In genomic region chr12:88868288-88868687, GRCm38 (mm10) we compare ENCODE assay signal across 26 mouse cellular contexts.
A peak's percentile ranks its signal among the peaks of the same experiment; 100 is the strongest.
DNase-seq lines count a peak whose midpoint lies in the region; ATAC-seq and TF ChIP-seq lines count a peak whose summit lies in the region.
"Had no signal": no experiment of that assay in that cellular context is flagged by ENCODE, and none has a peak within 500 bp of the region (broad histone marks: within the 10 kb centered on the region; RNA-seq: fewer than 3 reads in every experiment).

No protein-coding gene starts in this region.

- no peak overlapping the region for H3K4me3 ChIP-seq in hindbrain, embryonic 14.5 days (replicated peaks; ENCODE audit: low read length)
- H3K4me3 ChIP-seq in hindbrain, embryonic 11.5 days (ENCODE audit: low read depth, low read length) = no peak overlapping the region
- H3K4me3 ChIP-seq in forebrain, embryonic 14.5 days (ENCODE audit: low read depth, low read length) = no peak overlapping the region
- H3K4me3 ChIP-seq in midbrain, embryonic 13.5 days (replicated peaks) = no peak overlapping the region
- no peak overlapping the region for H3K4me3 ChIP-seq in lung, adult 2 months (replicated peaks; ENCODE audit: extremely low read depth, low read depth, low read length)
- H3K4me3 ChIP-seq: heart, adult 2 months; heart, embryonic 13.5 days; kidney, embryonic 15.5 days; limb, embryonic 13.5 days; liver, embryonic 13.5 days; megakaryocyte, embryonic 14.5 days; neural tube, embryonic 12.5 days had no signal

- DNase-seq in hindbrain, embryonic 14.5 days (ENCODE audit: low spot score) = no peak
- no peak for DNase-seq in hindbrain, embryonic 11.5 days (ENCODE audit: low spot score)
- DNase-seq in forebrain, embryonic 14.5 days (ENCODE audit: low spot score) = peak; percentile 71
- DNase-seq in heart, adult 18-20 months = no peak
- DNase-seq in lung, adult 2 months = no peak
- DNase-seq: adrenal gland, adult 2 months; B cell, adult 2 months; cerebellum, adult 2 months; cerebellum, postnatal 25 days; embryo, embryonic 11 days; gastrocnemius, postnatal 25 days; heart, adult 2 months; layer of hippocampus, adult 9-11 months; liver, embryonic 13.5 days; lung, embryonic 14.5 days; thymus, postnatal 25 days had no signal

- H3K4me1 ChIP-seq in hindbrain, embryonic 14.5 days (replicated peaks; ENCODE audit: control insufficient read depth, insufficient read depth, low read length) = peaks cover 20% of the 10 kb centered on the region; the same call in 1 of the 2 replicates
- no peaks in the 10 kb centered on the region for H3K4me1 ChIP-seq in hindbrain, embryonic 11.5 days (replicated peaks; ENCODE audit: control insufficient read depth, insufficient read depth, low read length)
- H3K4me1 ChIP-seq in forebrain, embryonic 14.5 days (ENCODE audit: control insufficient read depth, insufficient read depth, low read length) = no peaks in the 10 kb centered on the region
- peaks cover 44% of the 10 kb centered on the region for H3K4me1 ChIP-seq in midbrain, embryonic 13.5 days (replicated peaks)
- no peaks in the 10 kb centered on the region for H3K4me1 ChIP-seq in lung, adult 2 months (ENCODE audit: control insufficient read depth, insufficient read depth, low read length)
- H3K4me1 ChIP-seq: heart, embryonic 13.5 days; kidney, embryonic 15.5 days; limb, embryonic 13.5 days; liver, embryonic 13.5 days; megakaryocyte, embryonic 14.5 days had no signal

- H3K27me3 ChIP-seq in hindbrain, embryonic 14.5 days (ENCODE audit: control insufficient read depth, insufficient read depth, low read length) = no peaks in the 10 kb centered on the region
- no peaks in the 10 kb centered on the region for H3K27me3 ChIP-seq in hindbrain, embryonic 11.5 days (ENCODE audit: control insufficient read depth, insufficient read depth, low read length)
- H3K27me3 ChIP-seq in forebrain, embryonic 14.5 days (replicated peaks; ENCODE audit: control insufficient read depth, insufficient read depth, low read length) = no peaks in the 10 kb centered on the region
- no peaks in the 10 kb centered on the region for H3K27me3 ChIP-seq in midbrain, embryonic 13.5 days
- H3K27me3 ChIP-seq: CH12.LX; heart, embryonic 13.5 days; kidney, embryonic 15.5 days; limb, embryonic 13.5 days; liver, embryonic 13.5 days; megakaryocyte, embryonic 14.5 days; neural tube, embryonic 12.5 days had no signal

- no peak overlapping the region for H3K9ac ChIP-seq in hindbrain, embryonic 14.5 days
- H3K9ac ChIP-seq in hindbrain, embryonic 11.5 days (ENCODE audit: low read depth, low read length) = no peak overlapping the region
- H3K9ac ChIP-seq in forebrain, embryonic 14.5 days (ENCODE audit: low read length) = no peak overlapping the region
- no peak overlapping the region for H3K9ac ChIP-seq in midbrain, embryonic 13.5 days (replicated peaks)
- H3K9ac ChIP-seq: heart, embryonic 13.5 days; kidney, embryonic 15.5 days; limb, embryonic 13.5 days; liver, embryonic 13.5 days; lung, embryonic 14.5 days; neural tube, embryonic 12.5 days had no signal

- no peaks in the 10 kb centered on the region for H3K9me3 ChIP-seq in hindbrain, embryonic 14.5 days (ENCODE audit: control insufficient read depth, low read length)
- no peaks in the 10 kb centered on the region for H3K9me3 ChIP-seq in hindbrain, embryonic 11.5 days (ENCODE audit: control insufficient read depth, low read length)
- no peaks in the 10 kb centered on the region for H3K9me3 ChIP-seq in forebrain, embryonic 14.5 days (replicated peaks; ENCODE audit: control insufficient read depth, low read length)
- no peaks in the 10 kb centered on the region for H3K9me3 ChIP-seq in midbrain, embryonic 13.5 days
- H3K9me3 ChIP-seq: G1E; heart, embryonic 13.5 days; kidney, embryonic 15.5 days; limb, embryonic 13.5 days; liver, embryonic 13.5 days; neural tube, embryonic 12.5 days had no signal

- H3K27ac ChIP-seq in hindbrain, embryonic 14.5 days = 0 out of 2 replicates have a peak overlapping the region, but pooled peaks have one; percentile 8
- no peak overlapping the region for H3K27ac ChIP-seq in hindbrain, embryonic 11.5 days (ENCODE audit: low read depth, low read length)
- H3K27ac ChIP-seq in forebrain, embryonic 14.5 days (ENCODE audit: low read depth, low read length) = peak overlapping the region; percentile 58
- peak overlapping the region; percentile 45 for H3K27ac ChIP-seq in midbrain, embryonic 13.5 days
- H3K27ac ChIP-seq: heart, adult 2 months; heart, embryonic 13.5 days; kidney, embryonic 15.5 days; limb, embryonic 13.5 days; liver, embryonic 13.5 days; neural tube, embryonic 12.5 days had no signal

- H3K4me2 ChIP-seq in hindbrain, embryonic 14.5 days (replicated peaks) = no peak overlapping the region
- no peak overlapping the region for H3K4me2 ChIP-seq in hindbrain, embryonic 11.5 days (replicated peaks; ENCODE audit: low read depth, low read length)
- H3K4me2 ChIP-seq in forebrain, embryonic 14.5 days (ENCODE audit: low read length) = no peak overlapping the region
- no peak overlapping the region for H3K4me2 ChIP-seq in midbrain, embryonic 13.5 days (replicated peaks)
- H3K4me2 ChIP-seq: heart, embryonic 13.5 days; kidney, embryonic 15.5 days; limb, embryonic 13.5 days; liver, embryonic 13.5 days; lung, embryonic 14.5 days; neural tube, embryonic 12.5 days had no signal

- TF ChIP-seq POLR2A in lung, adult 2 months (IDR thresholded peaks at IDR 0.05; ENCODE audit: borderline replicate concordance, extremely low read depth, low read depth, low read length) = no peak

- TF ChIP-seq CTCF in lung, adult 2 months (IDR thresholded peaks at IDR 0.05; ENCODE audit: insufficient read depth, low read length) = no peak

- no peak for ATAC-seq in hindbrain, embryonic 14.5 days (ENCODE audit: low FRiP score)
- ATAC-seq in hindbrain, embryonic 11.5 days (ENCODE audit: low FRiP score) = no peak
- peak; percentile 66 for ATAC-seq in forebrain, embryonic 14.5 days
- peak; percentile 59 for ATAC-seq in midbrain, embryonic 13.5 days
- ATAC-seq in megakaryocyte, adult 5-6 weeks (ENCODE audit: poor library complexity, severe bottlenecking) = no peak
- ATAC-seq: intestine, postnatal 0 days had no signal

- no peaks in the 10 kb centered on the region for H3K36me3 ChIP-seq in hindbrain, embryonic 14.5 days (replicated peaks; ENCODE audit: control insufficient read depth, insufficient read depth)
- no peaks in the 10 kb centered on the region for H3K36me3 ChIP-seq in hindbrain, embryonic 11.5 days (ENCODE audit: control insufficient read depth, insufficient read depth, low read length)
- H3K36me3 ChIP-seq in forebrain, embryonic 14.5 days (ENCODE audit: control insufficient read depth, insufficient read depth, low read length) = no peaks in the 10 kb centered on the region
- no peaks in the 10 kb centered on the region for H3K36me3 ChIP-seq in midbrain, embryonic 13.5 days
- H3K36me3 ChIP-seq: G1E; heart, embryonic 13.5 days; kidney, embryonic 15.5 days; limb, embryonic 13.5 days; liver, embryonic 13.5 days; neural tube, embryonic 12.5 days had no signal

Comparison
In these comparisons a context has a peak if more than half of its experiments do, and no peak if none do; other contexts are left out.
1. ATAC-seq: peak in forebrain, embryonic 14.5 days (single experiment) and midbrain, embryonic 13.5 days (single experiment); none in hindbrain, embryonic 14.5 days (single experiment), hindbrain, embryonic 11.5 days (single experiment) and megakaryocyte, adult 5-6 weeks (single experiment).